Mouse (Mus musculus) midbrain, embryonic 12.5 days (tissue): Measurements from ENCODE around the gene Cdh23. TPM values are rescaled to one million over a fixed set of nuclear protein-coding genes. Genes with fewer than 3 reads are reported as not detected.
"Not testable (repeated sequence)": the region's sequence is repeated elsewhere in the genome, so short reads cannot be mapped to it uniquely, and the experiment has no call there.

Experiments
- ATAC-seq: fragments of 200-750 bp; cut with Nextera tagmentation; 2 replicates; pipeline ENCODE4 v1.8.0; 2017; ENCODE audit warnings: low read depth, moderate TSS enrichment, moderate library complexity; ENCODE audit not compliant: low FRiP score
- H3K27ac ChIP-seq: fragments of 300-500 bp; sonication (generic); replicated peaks from 2 replicates; pipeline ENCODE4 v1.5.1; 2016; ENCODE audit warnings: mild to moderate bottlenecking
- H3K27me3 ChIP-seq: fragments of 300-500 bp; sonication (generic); 2 replicates; pipeline ENCODE4 v1.6.1; 2016; ENCODE audit warnings: mild to moderate bottlenecking
- H3K36me3 ChIP-seq: fragments of 300-500 bp; sonication (generic); 2 replicates; pipeline ENCODE4 v1.6.1; 2016
- H3K4me1 ChIP-seq: fragments of 300-500 bp; sonication (generic); 2 replicates; pipeline ENCODE4 v1.6.1; 2016
- H3K4me2 ChIP-seq: fragments of 300-500 bp; sonication (generic); replicated peaks from 2 replicates; pipeline ENCODE4 v1.6.1; 2016; ENCODE audit warnings: mild to moderate bottlenecking, moderate library complexity
- H3K4me3 ChIP-seq: fragments of 300-500 bp; sonication (generic); 2 replicates; pipeline ENCODE4 v1.5.1; 2016; ENCODE audit warnings: mild to moderate bottlenecking
- H3K9ac ChIP-seq: fragments of 300-500 bp; sonication (generic); replicated peaks from 2 replicates; pipeline ENCODE4 v1.6.1; 2016; ENCODE audit warnings: mild to moderate bottlenecking, moderate library complexity
- H3K9me3 ChIP-seq: fragments of 300-500 bp; sonication (generic); 2 replicates; pipeline ENCODE4 v1.6.1; 2016; ENCODE audit warnings: mild to moderate bottlenecking
- WGBS: fragments of 180-500 bp; shearing (Covaris S2); methylation state at CpG from one replicate; pipeline ENCODE4 v1.1.7; 2016; 5-methylcytosine and 5-hydroxymethylcytosine counted together
- polyA plus RNA-seq: library from polyadenylated mRNA; unstranded; fragments of >200 nt; fragmentation: Nextera tagmentation; extraction: Ambion mirVana; gene quantifications from 2 replicates; pipeline ENCODE4 v1.2.1, GENCODE M21; 2016

The Cdh23 gene
- polyA plus RNA-seq, result 1.2 and 2.1 TPM in 2 replicates

- H3K27me3 ChIP-seq, result peaks cover 24% of the 10 kb centered on the region
- ATAC-seq, result no peak
- 94% methylated on average over 6 of the region's 6 CpGs for WGBS
Measured at GRCm38 (mm10) chr10:60696390-60696789, at the start of gene Cdh23. TSS of gene Cdh23 (minus strand) at chr10:60696490.

GRCm38 (mm10) chr10:60744543-60745290 lies 48.4 kb upstream of the Cdh23 start:
- Histone ChIP-seq H3K4me2 (no peak overlapping the region), H3K36me3 (no peaks in the 10 kb centered on the region), H3K27me3 (no peaks in the 10 kb centered on the region), H3K4me1 (peaks cover 4% of the 10 kb centered on the region; the same call in 1 of the 2 replicates), H3K9ac (no peak overlapping the region), H3K9me3 (no peaks in the 10 kb centered on the region), H3K4me3 (no peak overlapping the region), H3K27ac (no peak overlapping the region)
- no peak for ATAC-seq
- WGBS, result 89% methylated on average over 14 of the region's 14 CpGs

More at GRCm38 (mm10) chr10:60696390-60696789, at the start of gene Cdh23:
- Histone ChIP-seq H3K4me2 (no peak within 1 kb of the TSS), H3K9me3 (no peaks in the 10 kb centered on the region), H3K27ac (no peak within 1 kb of the TSS), H3K4me1 (no peaks in the 10 kb centered on the region; the same call in 1 of the 2 replicates), H3K9ac (no peak within 1 kb of the TSS), H3K4me3 (no peak within 1 kb of the TSS), H3K36me3 (no peaks in the 10 kb centered on the region)

DNA sequence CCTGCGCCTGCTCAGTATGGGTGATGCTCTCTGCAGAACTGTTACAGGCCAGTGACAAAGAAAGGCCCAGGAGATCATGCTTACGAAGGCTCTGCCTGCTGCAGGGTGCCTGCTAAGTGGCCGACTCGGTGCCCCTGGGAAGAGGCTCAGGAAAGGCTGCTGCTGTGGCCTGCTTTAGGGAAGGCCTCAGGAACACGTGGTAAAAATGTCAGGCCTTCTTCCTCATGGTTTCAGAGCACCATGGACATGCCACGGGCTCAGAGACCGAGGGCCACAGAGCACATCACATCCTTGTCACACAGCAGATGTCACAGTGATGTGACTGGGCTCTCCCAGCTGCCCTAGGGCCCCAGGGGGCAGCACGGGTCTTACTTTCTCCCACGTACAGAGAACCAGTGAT lies 47.4 kb upstream of the Cdh23 start:
- H3K4me2 ChIP-seq, result no peak overlapping the region
- H3K4me1 ChIP-seq, result peaks cover 4% of the 10 kb centered on the region; the same call in 1 of the 2 replicates
- H3K4me3 ChIP-seq, result no peak overlapping the region
- H3K27ac ChIP-seq, result no peak overlapping the region
- WGBS, result 61% methylated on average over 9 of the region's 9 CpGs
- no peak for ATAC-seq
- H3K9ac ChIP-seq, result no peak overlapping the region
- H3K27me3 ChIP-seq, result no peaks in the 10 kb centered on the region
- no peaks in the 10 kb centered on the region for H3K36me3 ChIP-seq
- H3K9me3 ChIP-seq, result no peaks in the 10 kb centered on the region

DNA sequence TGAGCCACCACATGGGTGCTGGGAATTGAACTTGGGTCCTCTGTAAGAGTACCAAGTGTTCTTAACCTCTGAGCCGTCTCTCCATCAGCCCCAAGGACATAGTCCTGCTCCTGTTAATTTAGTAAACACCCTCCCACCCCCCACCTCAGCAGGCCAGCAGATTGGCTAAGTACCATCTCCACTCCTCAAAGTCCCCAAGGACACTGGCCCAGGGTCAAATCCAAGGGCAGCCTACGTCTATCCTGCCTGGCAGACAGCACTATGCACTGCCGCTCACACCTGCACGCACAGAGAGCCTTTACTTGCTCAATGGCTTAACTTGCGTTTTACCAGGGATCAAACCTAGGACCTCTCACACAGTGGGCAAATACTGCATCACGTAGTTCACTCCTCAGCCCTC lies 46.7 kb upstream of the Cdh23 start:
- 80% methylated on average over 6 of the region's 6 CpGs for WGBS
- H3K4me1 ChIP-seq, result peaks cover 4% of the 10 kb centered on the region; the same call in 1 of the 2 replicates
- no peak overlapping the region for H3K4me3 ChIP-seq
- no peak overlapping the region for H3K27ac ChIP-seq
- no peaks in the 10 kb centered on the region for H3K9me3 ChIP-seq
- no peak for ATAC-seq
- H3K36me3 ChIP-seq, result no peaks in the 10 kb centered on the region
- H3K9ac ChIP-seq, result no peak overlapping the region
- no peaks in the 10 kb centered on the region for H3K27me3 ChIP-seq
- no peak overlapping the region for H3K4me2 ChIP-seq

- WGBS, result 47% methylated on average over 1 of the region's 1 CpGs
Measured at GRCm38 (mm10) chr10:60742296-60742695, 46.0 kb upstream of the Cdh23 start.

GRCm38 (mm10) chr10:60741435-60741834 lies 45.1 kb upstream of the Cdh23 start:
- no peak for ATAC-seq
- H3K9me3 ChIP-seq, result no peaks in the 10 kb centered on the region
- H3K27me3 ChIP-seq, result peaks cover 4% of the 10 kb centered on the region; the same call in 1 of the 2 replicates
- H3K36me3 ChIP-seq, result no peaks in the 10 kb centered on the region
- no peak overlapping the region for H3K4me2 ChIP-seq
- peaks cover 2% of the 10 kb centered on the region; the same call in 1 of the 2 replicates for H3K4me1 ChIP-seq
- no peak overlapping the region for H3K27ac ChIP-seq
- H3K9ac ChIP-seq, result no peak overlapping the region
- H3K4me3 ChIP-seq, result no peak overlapping the region
- WGBS, result 78% methylated on average over 7 of the region's 7 CpGs

More at GRCm38 (mm10) chr10:60742296-60742695, 46.0 kb upstream of the Cdh23 start:
- not testable (repeated sequence) for H3K4me2 ChIP-seq, H3K9ac ChIP-seq, H3K27me3 ChIP-seq, H3K4me1 ChIP-seq, H3K27ac ChIP-seq, H3K36me3 ChIP-seq, H3K4me3 ChIP-seq, ATAC-seq, H3K9me3 ChIP-seq

DNA sequence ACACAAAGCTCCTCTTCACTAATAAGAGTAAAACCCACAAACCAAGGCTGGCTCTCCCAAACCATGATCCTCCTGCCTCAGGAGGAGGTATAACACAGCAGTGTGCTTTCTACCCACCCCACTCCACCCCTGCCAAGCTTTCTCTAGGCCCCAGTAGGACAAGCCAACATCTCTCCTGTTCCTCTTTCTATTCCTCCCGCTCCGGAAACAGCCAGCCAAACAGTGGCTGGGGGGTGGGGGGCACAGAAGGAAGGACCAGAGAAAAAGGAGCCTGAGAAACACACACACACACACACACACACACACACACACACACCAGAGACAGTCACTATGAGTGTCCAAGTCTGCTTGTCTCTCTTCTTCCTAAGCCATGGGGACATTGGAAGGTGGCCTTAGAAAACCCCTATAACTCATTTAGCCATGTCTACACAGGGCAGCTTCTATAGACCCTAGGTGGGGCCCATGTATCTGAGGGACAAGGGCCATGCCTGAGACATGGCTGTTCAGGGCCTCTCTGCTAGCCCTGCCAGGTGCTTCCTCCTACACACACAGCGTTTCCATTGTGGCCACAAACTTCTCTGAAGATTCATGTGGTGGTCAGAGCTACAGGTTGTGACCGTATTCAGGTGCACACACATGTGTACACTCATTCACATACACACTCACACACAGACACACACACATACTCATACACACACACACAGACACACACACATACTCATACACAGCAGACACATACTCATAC lies 43.5 kb upstream of the Cdh23 start:
- Histone ChIP-seq H3K4me2 (no peak overlapping the region), H3K27ac (no peak overlapping the region), H3K4me3 (no peak overlapping the region), H3K27me3 (peaks cover 10% of the 10 kb centered on the region), H3K4me1 (no peaks in the 10 kb centered on the region), H3K9me3 (no peaks in the 10 kb centered on the region), H3K9ac (no peak overlapping the region), H3K36me3 (no peaks in the 10 kb centered on the region; the same call in 1 of the 2 replicates)
- ATAC-seq, result no peak
- 97% methylated on average over 4 of the region's 4 CpGs for WGBS

- Histone ChIP-seq H3K27me3 (peaks cover 27% of the 10 kb centered on the region), H3K9me3 (no peaks in the 10 kb centered on the region), H3K9ac (no peak overlapping the region), H3K4me2 (no peak overlapping the region), H3K36me3 (no peaks in the 10 kb centered on the region; the same call in 1 of the 2 replicates), H3K4me1 (no peaks in the 10 kb centered on the region), H3K4me3 (no peak overlapping the region), H3K27ac (no peak overlapping the region)
- WGBS, result 87% methylated on average over 8 of the region's 9 CpGs
- ATAC-seq, result no peak
Measured at GRCm38 (mm10) chr10:60737886-60738640, 41.8 kb upstream of the Cdh23 start.

GRCm38 (mm10) chr10:60737169-60737728 lies 41.0 kb upstream of the Cdh23 start:
- H3K36me3 ChIP-seq, result no peaks in the 10 kb centered on the region; the same call in 1 of the 2 replicates
- no peak overlapping the region for H3K9ac ChIP-seq
- no peak overlapping the region for H3K4me2 ChIP-seq
- no peaks in the 10 kb centered on the region for H3K9me3 ChIP-seq
- H3K27ac ChIP-seq, result no peak overlapping the region
- 69% methylated on average over 11 of the region's 11 CpGs for WGBS
- H3K27me3 ChIP-seq, result peaks cover 33% of the 10 kb centered on the region
- ATAC-seq, result no peak
- H3K4me1 ChIP-seq, result peaks cover 5% of the 10 kb centered on the region
- H3K4me3 ChIP-seq, result no peak overlapping the region

GRCm38 (mm10) chr10:60735737-60736136 lies 39.4 kb upstream of the Cdh23 start:
- peaks cover 18% of the 10 kb centered on the region for H3K4me1 ChIP-seq
- no peak for ATAC-seq
- WGBS, result 100% methylated on average over 1 of the region's 1 CpGs
- H3K27ac ChIP-seq, result no peak overlapping the region
- H3K9me3 ChIP-seq, result no peaks in the 10 kb centered on the region
- H3K4me3 ChIP-seq, result no peak overlapping the region
- no peak overlapping the region for H3K4me2 ChIP-seq
- H3K36me3 ChIP-seq, result no peaks in the 10 kb centered on the region; the same call in 1 of the 2 replicates
- no peak overlapping the region for H3K9ac ChIP-seq
- peaks cover 43% of the 10 kb centered on the region for H3K27me3 ChIP-seq

- no peak overlapping the region for H3K4me3 ChIP-seq
- H3K4me2 ChIP-seq, result no peak overlapping the region
- no peak overlapping the region for H3K27ac ChIP-seq
- 84% methylated on average over 8 of the region's 8 CpGs for WGBS
- H3K9me3 ChIP-seq, result no peaks in the 10 kb centered on the region
- H3K4me1 ChIP-seq, result peaks cover 18% of the 10 kb centered on the region
- no peak overlapping the region for H3K9ac ChIP-seq
- peaks cover 65% of the 10 kb centered on the region for H3K27me3 ChIP-seq
- no peaks in the 10 kb centered on the region; the same call in 1 of the 2 replicates for H3K36me3 ChIP-seq
- no peak for ATAC-seq
Measured at GRCm38 (mm10) chr10:60733471-60733870, 37.2 kb upstream of the Cdh23 start.
